Mouse (Mus musculus) midbrain, postnatal 0 days (tissue): ENCODE results near the gene Urah. TPM values are rescaled to one million over a fixed set of nuclear protein-coding genes. Genes with fewer than 3 reads are reported as not detected.

Experiments used
- ATAC-seq: fragments of 200-750 bp; cut with Nextera tagmentation; 2 replicates; pipeline ENCODE4 v1.8.0; 2017; ENCODE audit warnings: moderate number of reproducible peaks, mild to moderate bottlenecking, moderate TSS enrichment, moderate library complexity; ENCODE audit not compliant: low FRiP score
- DNase-seq: peaks from one replicate; pipeline ENCODE4 v3.0.0-alpha.2; 2015; ENCODE audit warnings: low spot score
- H3K27ac ChIP-seq: fragments of 300-500 bp; sonication (generic); 2 replicates; pipeline ENCODE4 v1.5.1; 2014; ENCODE audit warnings: low read depth, mild to moderate bottlenecking, low read length, mixed read lengths
- H3K27me3 ChIP-seq: fragments of 300-500 bp; sonication (generic); 2 replicates; pipeline ENCODE4 v1.6.1; 2014; ENCODE audit warnings: low read length, control low read depth, mixed read lengths; ENCODE audit not compliant: insufficient read depth
- H3K36me3 ChIP-seq: fragments of 300-500 bp; sonication (generic); 2 replicates; pipeline ENCODE4 v1.6.1; 2014; ENCODE audit warnings: low read length, control low read depth, mixed read lengths; ENCODE audit not compliant: insufficient read depth
- H3K4me1 ChIP-seq: fragments of 300-500 bp; sonication (generic); 2 replicates; pipeline ENCODE4 v1.6.1; 2014; ENCODE audit warnings: mild to moderate bottlenecking, control low read depth, antibody characterized with exemption, low read length, mixed read lengths; ENCODE audit not compliant: insufficient read depth
- H3K4me2 ChIP-seq: fragments of 300-500 bp; sonication (generic); 2 replicates; pipeline ENCODE4 v1.6.1; 2014; ENCODE audit warnings: low read depth, mild to moderate bottlenecking, low read length, mixed read lengths; ENCODE audit not compliant: poor library complexity, severe bottlenecking
- H3K4me3 ChIP-seq: fragments of 300-500 bp; sonication (generic); 2 replicates; pipeline ENCODE4 v1.5.1; 2014; ENCODE audit warnings: low read depth, mild to moderate bottlenecking, low read length, moderate library complexity
- H3K9ac ChIP-seq: fragments of 300-500 bp; sonication (generic); replicated peaks from 2 replicates; pipeline ENCODE4 v1.6.1; 2014; ENCODE audit warnings: mild to moderate bottlenecking, low read length, moderate library complexity, mixed read lengths; ENCODE audit not compliant: poor library complexity, severe bottlenecking
- H3K9me3 ChIP-seq: fragments of 300-500 bp; sonication (generic); 2 replicates; pipeline ENCODE4 v1.6.1; 2016; ENCODE audit warnings: low read length, control low read depth
- CTCF ChIP-seq: IDR thresholded peaks from 2 replicates; pipeline ENCODE4 v1.5.1; 2016; ENCODE audit warnings: antibody characterized with exemption, mild to moderate bottlenecking
- WGBS: fragments of 180-500 bp; shearing (Covaris S2); extraction: QIAGEN DNeasy Blood & Tissue Kit; methylation state at CpG from one replicate; pipeline ENCODE4 v1.1.7; 2014; 5-methylcytosine and 5-hydroxymethylcytosine counted together
- polyA plus RNA-seq: library from polyadenylated mRNA; unstranded; fragments of >200 nt; fragmentation: Nextera tagmentation; extraction: Ambion mirVana; gene quantifications from 2 replicates; pipeline ENCODE4 v1.2.1, GENCODE M21; 2015
- total RNA-seq: library from RNA; depleted of rRNA; stranded (reverse); fragments of >200 nt; gene quantifications from 2 replicates; pipeline ENCODE4 v1.2.3, GENCODE M21; 2014

Urah gene
- total and polyA plus RNA-seq, 2 experiments from 2014 or later = 0.23 to 0.71 TPM

DNA sequence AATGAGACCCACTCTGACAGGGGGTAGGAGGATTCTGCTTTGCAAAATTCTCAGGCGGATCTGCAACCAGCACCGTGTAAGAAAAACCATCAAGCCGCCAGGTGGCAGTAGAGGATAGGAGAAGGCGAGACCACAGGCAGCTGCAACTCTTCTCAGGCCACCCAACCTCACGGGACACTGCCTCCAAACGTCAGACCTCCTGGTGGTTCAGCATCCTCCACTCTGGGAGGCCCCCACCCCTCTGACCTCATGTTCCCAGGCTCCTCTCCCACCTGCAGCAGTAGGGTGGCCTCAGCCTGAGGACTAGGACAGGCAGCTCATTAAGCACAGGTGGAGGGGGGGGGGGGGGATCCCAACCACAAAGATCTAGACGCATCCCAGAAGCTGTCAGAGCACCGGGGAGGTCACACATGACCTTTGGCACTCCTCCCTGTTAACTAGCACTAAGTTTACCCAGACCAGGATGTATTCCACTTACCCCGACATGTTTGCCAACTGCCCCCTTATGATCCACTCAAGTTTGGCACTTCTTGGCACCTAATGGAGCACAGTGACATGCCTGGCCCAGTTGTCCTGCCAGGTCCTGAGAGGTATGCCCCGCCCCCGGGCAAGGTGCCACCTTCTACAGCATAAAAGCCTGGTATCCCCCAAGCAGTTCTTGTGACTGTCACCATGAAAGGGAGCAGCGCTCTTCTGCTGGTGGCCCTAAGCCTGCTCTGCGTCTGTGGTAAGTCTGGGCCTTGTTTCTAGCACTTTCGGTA, 10.3 kb downstream of the Urah start, which contains the start of gene Scgb1c1:
Gene Scgb1c1 (plus strand): TSS at position 643 of the 761 bp plus-strand sequence.
- no peaks in the 10 kb centered on the region for H3K36me3 ChIP-seq
- 0 out of 2 replicates have a peak, but pooled peaks cover 6% of the 10 kb centered on the region for H3K27me3 ChIP-seq
- H3K4me2 ChIP-seq = no peak within 1 kb of the TSS
- no peak within 1 kb of the TSS for H3K9ac ChIP-seq
- no peaks in the 10 kb centered on the region for H3K4me1 ChIP-seq
- ATAC-seq (peak; percentile 73), DNase-seq (peak; percentile 85)
- no peak within 1 kb of the TSS for H3K4me3 ChIP-seq
- peak; percentile 87 for TF ChIP-seq CTCF
- 29% methylated on average over 14 of the region's 14 CpGs for WGBS
- H3K9me3 ChIP-seq = no peaks in the 10 kb centered on the region
- H3K27ac ChIP-seq = no peak within 1 kb of the TSS

- no peak overlapping the region for H3K4me3 ChIP-seq
- DNase-seq (no peak), ATAC-seq (no peak)
- WGBS = 54% methylated on average over 4 of the region's 4 CpGs
- H3K36me3 ChIP-seq = no peaks in the 10 kb centered on the region
- H3K27me3 ChIP-seq = 0 out of 2 replicates have a peak, but pooled peaks cover 6% of the 10 kb centered on the region
- no peaks in the 10 kb centered on the region for H3K4me1 ChIP-seq
- no peaks in the 10 kb centered on the region for H3K9me3 ChIP-seq
- no peak overlapping the region for H3K27ac ChIP-seq
- no peak overlapping the region for H3K4me2 ChIP-seq
- H3K9ac ChIP-seq = no peak overlapping the region
- TF ChIP-seq CTCF = peak; percentile 26
These were observed 10.9 kb downstream of the Urah start for GRCm38 (mm10) chr7:140845683-140846082.

DNA sequence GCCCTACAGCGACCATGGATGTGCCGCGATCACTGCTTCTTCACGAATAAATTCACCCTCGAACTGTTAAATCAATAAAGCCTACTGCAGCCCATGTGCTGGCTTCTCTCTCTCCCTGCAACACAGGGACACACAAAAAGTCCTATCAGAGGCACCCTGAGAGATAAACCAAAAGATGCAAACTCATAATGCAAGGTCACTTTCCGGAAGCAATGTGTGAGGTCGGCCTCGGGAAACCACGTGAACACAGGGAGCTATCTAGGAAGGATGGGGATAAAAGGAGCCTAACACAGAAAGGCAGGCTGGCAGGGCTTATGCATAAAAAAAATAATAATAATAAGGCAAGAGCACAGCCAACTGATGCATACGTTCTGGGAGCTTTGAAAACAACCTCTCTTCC, 11.9 kb downstream of the Urah start:
- H3K27me3 ChIP-seq = 0 out of 2 replicates have a peak, but pooled peaks cover 6% of the 10 kb centered on the region
- DNase-seq (no peak), ATAC-seq (no peak)
- H3K9me3 ChIP-seq = no peaks in the 10 kb centered on the region
- H3K4me3 ChIP-seq = no peak overlapping the region
- H3K4me2 ChIP-seq = no peak overlapping the region
- H3K4me1 ChIP-seq = no peaks in the 10 kb centered on the region
- 82% methylated on average over 10 of the region's 10 CpGs for WGBS
- H3K9ac ChIP-seq = no peak overlapping the region
- H3K36me3 ChIP-seq = peaks cover 4% of the 10 kb centered on the region
- TF ChIP-seq CTCF = no peak
- no peak overlapping the region for H3K27ac ChIP-seq

DNA sequence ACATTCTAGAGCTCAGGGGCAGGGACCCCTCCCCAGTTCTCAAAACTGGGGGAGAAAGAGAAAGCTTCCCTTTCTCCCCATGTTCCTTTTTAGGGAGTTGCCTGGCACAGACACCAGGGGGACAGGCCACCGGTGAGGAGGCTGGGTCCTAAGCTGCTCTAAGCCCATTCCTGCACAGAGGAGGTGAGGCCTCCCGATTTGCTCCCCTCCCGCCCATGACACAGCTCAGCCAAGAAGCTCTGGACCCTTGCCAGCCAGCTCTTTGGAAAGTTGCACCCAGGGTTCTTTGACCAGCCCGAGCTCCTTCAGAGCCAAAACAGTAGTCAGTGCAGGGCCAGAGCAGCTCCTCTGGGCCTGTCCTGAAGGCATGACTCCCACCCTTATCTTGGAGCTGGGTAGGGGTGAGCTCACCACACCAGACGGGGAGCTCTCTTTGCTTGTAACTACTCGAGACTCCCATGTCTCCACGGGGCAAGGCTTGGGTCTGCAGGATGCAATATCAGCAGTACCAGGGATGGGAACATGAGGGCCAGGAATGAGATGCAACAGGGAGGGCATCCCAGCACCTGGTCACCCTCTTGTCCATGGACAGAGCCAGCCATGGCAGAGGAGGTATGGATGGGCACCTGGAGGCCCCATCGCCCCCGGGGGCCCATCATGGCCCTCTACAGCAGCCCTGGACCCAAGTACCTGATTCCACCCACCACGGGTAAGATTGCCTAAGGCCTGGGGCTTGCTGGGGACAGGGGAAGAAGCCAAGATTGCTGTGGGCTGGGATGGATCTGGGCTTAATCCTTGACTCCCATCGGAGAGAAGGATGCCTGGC, 13.2 kb downstream of the Urah start, which contains the start of gene Odf3:
Gene Odf3 (plus strand): TSS at position 51 of the 826 bp plus-strand sequence.
- H3K4me1 ChIP-seq = no peaks in the 10 kb centered on the region
- no peak for TF ChIP-seq CTCF
- H3K4me2 ChIP-seq = no peak within 1 kb of the TSS
- H3K27me3 ChIP-seq = 0 out of 2 replicates have a peak, but pooled peaks cover 6% of the 10 kb centered on the region
- H3K9me3 ChIP-seq = no peaks in the 10 kb centered on the region
- WGBS = 64% methylated on average over 11 of the region's 11 CpGs
- peak; percentile 35 for DNase-seq
- no peak within 1 kb of the TSS for H3K27ac ChIP-seq
- no peak within 1 kb of the TSS for H3K9ac ChIP-seq
- H3K36me3 ChIP-seq = peaks cover 15% of the 10 kb centered on the region
- ATAC-seq = no peak
- no peak within 1 kb of the TSS for H3K4me3 ChIP-seq

- WGBS = 90% methylated on average over 10 of the region's 10 CpGs
- no peaks in the 10 kb centered on the region for H3K9me3 ChIP-seq
These were observed 13.8 kb downstream of the Urah start for GRCm38 (mm10) chr7:140848591-140848990.

More at GRCm38 (mm10) chr7:140848591-140848990, 13.8 kb downstream of the Urah start:
- H3K27me3 ChIP-seq = no peaks in the 10 kb centered on the region
- ATAC-seq (no peak), DNase-seq (no peak)
- peaks cover 22% of the 10 kb centered on the region for H3K36me3 ChIP-seq
- no peak overlapping the region for H3K9ac ChIP-seq
- no peak overlapping the region for H3K4me3 ChIP-seq
- H3K4me2 ChIP-seq = no peak overlapping the region
- no peak for TF ChIP-seq CTCF
- H3K4me1 ChIP-seq = no peaks in the 10 kb centered on the region
- no peak overlapping the region for H3K27ac ChIP-seq
